Mouse (Mus musculus): ENCODE results near the gene Rtkn2. TPM values are rescaled to one million over a fixed set of nuclear protein-coding genes. Genes with fewer than 3 reads are reported as not detected.

Gene Rtkn2
- polyA plus RNA-seq, 1 experiment from 2014 or later = 3.3 TPM

DNA sequence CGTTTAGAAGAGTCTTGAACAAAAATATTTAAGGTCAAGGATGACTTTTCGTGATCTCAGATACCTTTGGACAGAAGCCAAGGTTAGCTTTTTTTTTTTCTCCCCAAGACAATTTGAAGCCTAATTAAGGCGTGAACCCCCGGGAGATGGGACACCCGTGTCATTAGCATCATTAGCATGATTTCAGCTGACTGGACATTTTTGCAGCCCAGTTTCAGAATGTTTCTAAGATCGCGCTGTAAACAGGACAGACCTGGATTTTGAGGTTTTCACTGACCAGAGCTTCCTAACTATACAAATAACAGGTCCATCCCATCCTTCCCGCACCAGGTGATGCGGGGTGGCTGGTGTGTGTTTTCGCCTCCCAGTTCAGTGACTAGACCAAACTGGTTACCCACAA is 19.8 kb downstream of the Rtkn2 start:
- no peak for ATAC-seq (ENCODE audit: low read depth)
- H3K27me3 ChIP-seq = no peaks in the 10 kb centered on the region
- no peak overlapping the region for H3K9ac ChIP-seq
- 72% methylated on average over 10 of the region's 10 CpGs for WGBS
- no peaks in the 10 kb centered on the region for H3K36me3 ChIP-seq
- no peak overlapping the region for H3K4me3 ChIP-seq
- no peak overlapping the region for H3K27ac ChIP-seq (replicated peaks)
- no peaks in the 10 kb centered on the region for H3K9me3 ChIP-seq
- no peak overlapping the region for H3K4me2 ChIP-seq
- no peaks in the 10 kb centered on the region for H3K4me1 ChIP-seq (replicated peaks)

- 91% methylated on average over 6 of the region's 6 CpGs for WGBS
- no peaks in the 10 kb centered on the region for H3K9me3 ChIP-seq
- H3K4me2 ChIP-seq = no peak overlapping the region
- no peaks in the 10 kb centered on the region for H3K4me1 ChIP-seq (replicated peaks)
- no peak for ATAC-seq (ENCODE audit: low read depth)
- no peak overlapping the region for H3K27ac ChIP-seq (replicated peaks)
- H3K36me3 ChIP-seq = no peaks in the 10 kb centered on the region
- no peaks in the 10 kb centered on the region for H3K27me3 ChIP-seq
- H3K4me3 ChIP-seq = no peak overlapping the region
- H3K9ac ChIP-seq = no peak overlapping the region
Measured at GRCm38 (mm10) chr10:68001456-68001855, 22.1 kb downstream of the Rtkn2 start.

GRCm38 (mm10) chr10:68003651-68004422 is 24.5 kb downstream of the Rtkn2 start:
- Histone ChIP-seq H3K4me3 (no peak overlapping the region), H3K36me3 (no peaks in the 10 kb centered on the region), H3K4me2 (no peak overlapping the region), H3K27ac (replicated peaks) (no peak overlapping the region), H3K4me1 (replicated peaks) (no peaks in the 10 kb centered on the region), H3K9me3 (no peaks in the 10 kb centered on the region), H3K27me3 (no peaks in the 10 kb centered on the region), H3K9ac (no peak overlapping the region)
- ATAC-seq (ENCODE audit: low read depth) = no peak
- 90% methylated on average over 18 of the region's 18 CpGs for WGBS

DNA sequence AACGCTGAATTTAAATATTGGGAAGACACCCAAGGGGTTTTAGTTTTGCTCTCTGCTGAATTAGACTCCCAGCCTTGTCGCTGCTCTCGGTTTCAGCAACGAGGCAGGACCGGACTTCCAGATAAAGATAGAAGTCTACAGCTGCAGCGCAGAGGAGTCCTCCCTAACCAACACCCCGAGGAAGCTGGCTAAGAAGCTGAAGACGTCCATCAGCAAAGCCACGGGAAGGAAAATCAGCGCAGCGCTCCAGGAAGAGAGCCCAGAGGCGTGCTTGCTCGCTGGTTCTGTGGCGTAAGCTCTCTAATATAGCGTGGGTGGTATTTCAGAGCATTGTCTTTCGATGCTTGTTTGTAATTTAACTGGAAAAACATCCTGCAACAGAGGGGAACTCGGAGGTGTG is 26.0 kb downstream of the Rtkn2 start:
- Histone ChIP-seq H3K4me1 (replicated peaks) (no peaks in the 10 kb centered on the region), H3K4me2 (no peak overlapping the region), H3K36me3 (no peaks in the 10 kb centered on the region), H3K27ac (replicated peaks) (no peak overlapping the region), H3K9me3 (no peaks in the 10 kb centered on the region), H3K4me3 (no peak overlapping the region), H3K27me3 (no peaks in the 10 kb centered on the region), H3K9ac (no peak overlapping the region)
- 87% methylated on average over 17 of the region's 17 CpGs for WGBS
- no peak for ATAC-seq (ENCODE audit: low read depth)

DNA sequence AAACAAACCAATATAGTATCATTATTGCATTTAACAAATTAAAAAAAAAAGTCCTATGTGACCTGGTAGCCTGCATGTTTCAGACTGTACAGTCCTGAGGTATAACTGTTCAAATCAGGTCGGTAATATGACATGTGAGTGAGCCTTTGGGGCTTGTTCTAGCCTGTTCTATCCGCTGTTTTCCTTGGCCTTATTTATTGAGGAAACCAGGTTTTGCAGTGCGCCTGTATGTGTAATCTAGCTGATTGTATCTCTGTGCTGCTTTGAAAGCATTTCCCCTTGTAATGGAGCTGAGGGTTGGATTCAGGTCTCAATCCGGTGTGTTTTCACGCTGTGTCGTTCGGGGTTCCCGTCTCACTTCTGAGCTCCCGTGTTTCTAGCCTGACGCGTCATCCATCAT is 27.1 kb downstream of the Rtkn2 start:
- H3K9me3 ChIP-seq = no peaks in the 10 kb centered on the region
- 93% methylated on average over 11 of the region's 11 CpGs for WGBS
- H3K27ac ChIP-seq (replicated peaks) = no peak overlapping the region
- 0 out of 2 replicates have a peak, but pooled peaks cover 4% of the 10 kb centered on the region for H3K36me3 ChIP-seq
- no peaks in the 10 kb centered on the region for H3K27me3 ChIP-seq
- H3K4me1 ChIP-seq (replicated peaks) = no peaks in the 10 kb centered on the region
- H3K4me2 ChIP-seq = no peak overlapping the region
- H3K9ac ChIP-seq = no peak overlapping the region
- no peak for ATAC-seq (ENCODE audit: low read depth)
- no peak overlapping the region for H3K4me3 ChIP-seq

GRCm38 (mm10) chr10:68007103-68007502 is 27.7 kb downstream of the Rtkn2 start:
- H3K27me3 ChIP-seq = no peaks in the 10 kb centered on the region
- no peak overlapping the region for H3K9ac ChIP-seq
- H3K9me3 ChIP-seq = no peaks in the 10 kb centered on the region
- ATAC-seq (ENCODE audit: low read depth) = no peak
- 0 out of 2 replicates have a peak, but pooled peaks cover 4% of the 10 kb centered on the region for H3K36me3 ChIP-seq
- no peaks in the 10 kb centered on the region for H3K4me1 ChIP-seq (replicated peaks)
- no peak overlapping the region for H3K4me3 ChIP-seq
- 95% methylated on average over 6 of the region's 6 CpGs for WGBS
- no peak overlapping the region for H3K4me2 ChIP-seq
- H3K27ac ChIP-seq (replicated peaks) = no peak overlapping the region

- H3K9me3 ChIP-seq = no peaks in the 10 kb centered on the region
- no peak overlapping the region for H3K4me2 ChIP-seq
- no peak overlapping the region for H3K27ac ChIP-seq (replicated peaks)
- no peak overlapping the region for H3K9ac ChIP-seq
- no peak for ATAC-seq (ENCODE audit: low read depth)
- H3K36me3 ChIP-seq = 0 out of 2 replicates have a peak, but pooled peaks cover 4% of the 10 kb centered on the region
- H3K4me1 ChIP-seq (replicated peaks) = no peaks in the 10 kb centered on the region
- H3K27me3 ChIP-seq = no peaks in the 10 kb centered on the region
- H3K4me3 ChIP-seq = no peak overlapping the region
- WGBS = 85% methylated on average over 13 of the region's 13 CpGs
Measured at GRCm38 (mm10) chr10:68008198-68008955, 29.0 kb downstream of the Rtkn2 start.

GRCm38 (mm10) chr10:68009301-68009700 is 29.9 kb downstream of the Rtkn2 start:
- Histone ChIP-seq H3K36me3 (0 out of 2 replicates have a peak, but pooled peaks cover 4% of the 10 kb centered on the region), H3K9ac (no peak overlapping the region), H3K4me3 (no peak overlapping the region), H3K27ac (replicated peaks) (no peak overlapping the region), H3K4me2 (no peak overlapping the region), H3K4me1 (replicated peaks) (no peaks in the 10 kb centered on the region), H3K27me3 (no peaks in the 10 kb centered on the region), H3K9me3 (no peaks in the 10 kb centered on the region)
- WGBS = 92% methylated on average over 9 of the region's 9 CpGs
- ATAC-seq (ENCODE audit: low read depth) = no peak

DNA sequence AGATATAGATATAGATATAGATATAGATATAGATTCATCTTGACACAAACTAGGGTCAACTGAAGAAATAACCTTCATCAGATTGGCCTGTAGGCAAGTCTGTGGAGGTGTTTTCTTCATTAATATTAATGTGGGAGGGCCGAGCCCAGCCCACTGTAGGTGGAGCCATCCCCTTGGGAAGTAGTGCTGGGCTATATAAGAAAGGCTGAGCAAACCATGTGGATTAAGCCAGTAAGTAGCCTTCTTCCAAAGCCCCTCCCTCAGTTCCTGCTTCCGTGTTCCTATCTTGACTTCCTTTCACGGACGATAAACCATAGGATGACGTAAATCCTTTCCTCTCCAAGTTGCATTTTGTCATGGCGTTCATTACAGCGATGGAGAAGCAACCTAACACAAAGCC is 30.5 kb downstream of the Rtkn2 start:
- no peak overlapping the region for H3K4me2 ChIP-seq
- H3K9me3 ChIP-seq = no peaks in the 10 kb centered on the region
- ATAC-seq (ENCODE audit: low read depth) = no peak
- whole genome bisulfite sequencing = 91% methylated on average over 7 of the region's 7 CpGs
- no peak overlapping the region for H3K9ac ChIP-seq
- H3K27ac ChIP-seq (replicated peaks) = no peak overlapping the region
- H3K4me1 ChIP-seq (replicated peaks) = no peaks in the 10 kb centered on the region
- 0 out of 2 replicates have a peak, but pooled peaks cover 4% of the 10 kb centered on the region for H3K36me3 ChIP-seq
- no peaks in the 10 kb centered on the region for H3K27me3 ChIP-seq
- H3K4me3 ChIP-seq = no peak overlapping the region

GRCm38 (mm10) chr10:68013137-68013536 is 33.8 kb downstream of the Rtkn2 start:
- H3K27ac ChIP-seq (replicated peaks) = no peak overlapping the region
- no peaks in the 10 kb centered on the region for H3K4me1 ChIP-seq (replicated peaks)
- H3K36me3 ChIP-seq = 0 out of 2 replicates have a peak, but pooled peaks cover 4% of the 10 kb centered on the region
- no peak overlapping the region for H3K4me3 ChIP-seq
- no peak overlapping the region for H3K4me2 ChIP-seq
- no peak overlapping the region for H3K9ac ChIP-seq
- no peak for ATAC-seq (ENCODE audit: low read depth)
- H3K9me3 ChIP-seq = no peaks in the 10 kb centered on the region
- H3K27me3 ChIP-seq = no peaks in the 10 kb centered on the region
- 83% methylated on average over 2 of the region's 2 CpGs for WGBS

GRCm38 (mm10) chr10:68020755-68021154 is 41.4 kb downstream of the Rtkn2 start:
- Histone ChIP-seq H3K9ac (no peak overlapping the region), H3K4me3 (no peak overlapping the region), H3K4me1 (replicated peaks) (peaks cover 10% of the 10 kb centered on the region; the same call in 1 of the 2 replicates), H3K27me3 (no peaks in the 10 kb centered on the region), H3K36me3 (peaks cover 11% of the 10 kb centered on the region), H3K9me3 (0 out of 2 replicates have a peak, but pooled peaks cover 6% of the 10 kb centered on the region), H3K27ac (replicated peaks) (no peak overlapping the region), H3K4me2 (no peak overlapping the region)
- WGBS = 93% methylated on average over 2 of the region's 2 CpGs
- no peak for ATAC-seq (ENCODE audit: low read depth)

- no peak for ATAC-seq (ENCODE audit: low read depth)
- 92% methylated on average over 3 of the region's 3 CpGs for WGBS
- Histone ChIP-seq H3K27ac (replicated peaks) (no peak overlapping the region), H3K4me1 (replicated peaks) (peaks cover 16% of the 10 kb centered on the region; the same call in 1 of the 2 replicates), H3K4me3 (no peak overlapping the region), H3K4me2 (no peak overlapping the region), H3K27me3 (no peaks in the 10 kb centered on the region), H3K36me3 (no peaks in the 10 kb centered on the region), H3K9me3 (no peaks in the 10 kb centered on the region), H3K9ac (no peak overlapping the region)
Measured at GRCm38 (mm10) chr10:68025660-68026059, 46.3 kb downstream of the Rtkn2 start.

All from neural tube, embryonic 13.5 days (tissue).